ENCODE assay signal across 25 mouse cellular contexts in genomic region chr2:158098730-158099129, GRCm38 (mm10).
"Had no signal": no experiment of that assay in that cellular context is flagged by ENCODE, and none has a peak within 500 bp of the region (broad histone marks: within the 10 kb centered on the region; RNA-seq: fewer than 3 reads in every experiment).

No protein-coding gene starts in this region.

- H3K9me3 ChIP-seq: heart, embryonic 10.5 days; heart, embryonic 12.5 days; hindbrain, embryonic 10.5 days; hindbrain, embryonic 12.5 days; intestine, embryonic 15.5 days; limb, embryonic 10.5 days; limb, embryonic 12.5 days; liver, embryonic 13.5 days had no signal

- ATAC-seq: hindbrain, embryonic 16.5 days; inflammation-experienced regulatory T-cells, adult 6 months; intestine, embryonic 15.5 days; intestine, postnatal 0 days had no signal

- H3K9ac ChIP-seq: heart, embryonic 12.5 days; hindbrain, embryonic 12.5 days; hindbrain, embryonic 14.5 days; intestine, embryonic 15.5 days; limb, embryonic 12.5 days; liver, embryonic 13.5 days had no signal

- H3K4me2 ChIP-seq: heart, embryonic 12.5 days; hindbrain, embryonic 12.5 days; hindbrain, embryonic 14.5 days; intestine, embryonic 15.5 days; limb, embryonic 12.5 days; liver, embryonic 11.5 days; liver, embryonic 13.5 days had no signal

- DNase-seq: gastrocnemius, postnatal 14 days; gastrocnemius, postnatal 36 days; heart, adult 18-20 months; heart, postnatal 10 days; heart, postnatal 4 days; kidney, adult 18-20 months; kidney, adult 8-10 months; kidney, postnatal 25 days; kidney, postnatal 4 days; liver; liver, embryonic 13.5 days had no signal

- H3K4me3 ChIP-seq: heart, embryonic 10.5 days; heart, embryonic 12.5 days; hindbrain, embryonic 10.5 days; hindbrain, embryonic 12.5 days; intestine, embryonic 15.5 days; layer of hippocampus, adult 2 months; left cerebral cortex, adult 2 months; limb, embryonic 10.5 days; limb, embryonic 12.5 days; liver, embryonic 13.5 days had no signal

- H3K27me3 ChIP-seq: heart, embryonic 12.5 days; hindbrain, embryonic 12.5 days; intestine, embryonic 15.5 days; limb, embryonic 12.5 days had no signal

- H3K4me1 ChIP-seq: limb, embryonic 12.5 days had no signal

- H3K27ac ChIP-seq: heart, embryonic 10.5 days; hindbrain, embryonic 10.5 days; hindbrain, embryonic 12.5 days; hindbrain, embryonic 14.5 days; intestine, embryonic 15.5 days; layer of hippocampus, adult 2 months; left cerebral cortex, adult 2 months; limb, embryonic 10.5 days; limb, embryonic 12.5 days; liver, embryonic 13.5 days had no signal

- H3K36me3 ChIP-seq: heart, embryonic 10.5 days; heart, embryonic 12.5 days; hindbrain, embryonic 10.5 days; hindbrain, embryonic 12.5 days; intestine, embryonic 15.5 days; limb, embryonic 10.5 days; limb, embryonic 12.5 days; liver, embryonic 13.5 days had no signal
